22 mouse cellular contexts compared by ENCODE assay signal in the genomic region with DNA sequence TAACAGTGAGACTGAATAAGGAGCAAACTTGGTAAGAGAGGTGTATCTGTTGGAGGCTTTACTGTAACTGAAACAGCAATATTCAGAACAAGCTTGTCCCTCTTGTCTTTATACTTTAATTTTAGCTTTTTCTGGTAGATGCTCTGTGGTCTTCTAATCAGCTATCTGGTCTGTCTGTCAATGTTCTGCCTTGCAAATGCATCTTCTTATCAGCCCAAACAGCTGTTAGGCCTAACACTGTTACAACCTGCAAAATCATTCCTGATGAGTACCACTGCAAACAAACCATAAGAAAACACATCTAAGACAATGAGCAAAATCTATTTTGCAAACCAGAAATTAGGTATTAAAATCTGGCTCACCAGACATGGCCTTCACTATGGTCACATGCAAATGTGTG.
A peak's percentile ranks its signal among the peaks of the same experiment; 100 is the strongest.
DNase-seq lines count a peak whose midpoint lies in the region; ATAC-seq and TF ChIP-seq lines count a peak whose summit lies in the region.
"Had no signal": no experiment of that assay in that cellular context is flagged by ENCODE, and none has a peak within 500 bp of the region (broad histone marks: within the 10 kb centered on the region; RNA-seq: fewer than 3 reads in every experiment).

No protein-coding gene starts in this region.

- H3K4me3 ChIP-seq in heart, embryonic 12.5 days, result no peak overlapping the region
- H3K4me3 ChIP-seq in liver, embryonic 14.5 days (ENCODE audit: insufficient read depth in 1 of 2, low read depth in 2 of 2, low read length in 2 of 2), result peak overlapping the region in 1 of 2 experiments; percentile 8; a peak in 1 of 4 replicates
- no peak overlapping the region for H3K4me3 ChIP-seq in hindbrain, embryonic 11.5 days (ENCODE audit: low read depth, low read length)
- H3K4me3 ChIP-seq: embryonic facial prominence, embryonic 15.5 days; forebrain, embryonic 12.5 days; hindbrain, embryonic 13.5 days; limb, embryonic 10.5 days; midbrain, embryonic 13.5 days; neural tube, embryonic 13.5 days had no signal

- no peak overlapping the region for H3K4me2 ChIP-seq in heart, embryonic 12.5 days
- H3K4me2 ChIP-seq in liver, embryonic 14.5 days (ENCODE audit: low read depth), result peak overlapping the region; percentile 69
- no peak overlapping the region for H3K4me2 ChIP-seq in hindbrain, embryonic 11.5 days (replicated peaks; ENCODE audit: low read depth, low read length)
- H3K4me2 ChIP-seq: embryonic facial prominence, embryonic 15.5 days; forebrain, embryonic 12.5 days; hindbrain, embryonic 13.5 days; midbrain, embryonic 13.5 days; neural tube, embryonic 13.5 days had no signal

- ATAC-seq in heart, embryonic 12.5 days (ENCODE audit: insufficient number of reproducible peaks, low FRiP score), result peak; percentile 87
- peak; percentile 87 for ATAC-seq in liver, embryonic 14.5 days (ENCODE audit: insufficient read depth)
- ATAC-seq in hindbrain, embryonic 11.5 days (ENCODE audit: low FRiP score), result no peak
- ATAC-seq: midbrain, embryonic 13.5 days had no signal

- TF ChIP-seq EP300 in liver, embryonic 14.5 days (IDR thresholded peaks at IDR 0.05; ENCODE audit: low read depth), result peak; percentile 98

- no peak overlapping the region for H3K9ac ChIP-seq in heart, embryonic 12.5 days
- peak overlapping the region; percentile 56 for H3K9ac ChIP-seq in liver, embryonic 14.5 days (replicated peaks)
- no peak overlapping the region for H3K9ac ChIP-seq in hindbrain, embryonic 11.5 days (ENCODE audit: low read depth, low read length)
- H3K9ac ChIP-seq: embryonic facial prominence, embryonic 15.5 days; forebrain, embryonic 12.5 days; hindbrain, embryonic 13.5 days; midbrain, embryonic 13.5 days; neural tube, embryonic 13.5 days had no signal

- H3K36me3 ChIP-seq in heart, embryonic 12.5 days, result peaks cover 15% of the 10 kb centered on the region
- H3K36me3 ChIP-seq in liver, embryonic 14.5 days (replicated peaks; ENCODE audit: control insufficient read depth, insufficient read depth, low read depth), result no peaks in the 10 kb centered on the region; the same call in 1 of the 2 replicates
- H3K36me3 ChIP-seq in hindbrain, embryonic 11.5 days (ENCODE audit: control insufficient read depth, insufficient read depth, low read length), result no peaks in the 10 kb centered on the region
- H3K36me3 ChIP-seq: forebrain, embryonic 12.5 days had no signal

- no peak overlapping the region for H3K27ac ChIP-seq in heart, embryonic 12.5 days (ENCODE audit: poor library complexity, severe bottlenecking)
- H3K27ac ChIP-seq in liver, embryonic 14.5 days, result peak overlapping the region; percentile 94
- no peak overlapping the region for H3K27ac ChIP-seq in hindbrain, embryonic 11.5 days (ENCODE audit: low read depth, low read length)
- H3K27ac ChIP-seq: embryonic facial prominence, embryonic 15.5 days; forebrain, embryonic 12.5 days; hindbrain, embryonic 13.5 days; limb, embryonic 10.5 days; midbrain, embryonic 13.5 days; neural tube, embryonic 13.5 days had no signal

- no peak for TF ChIP-seq CTCF in liver, embryonic 14.5 days (IDR thresholded peaks at IDR 0.05; ENCODE audit: low read depth)

- no peaks in the 10 kb centered on the region for H3K27me3 ChIP-seq in heart, embryonic 12.5 days (replicated peaks)
- no peaks in the 10 kb centered on the region for H3K27me3 ChIP-seq in liver, embryonic 14.5 days (ENCODE audit: control insufficient read depth, insufficient read depth, low read length)
- no peaks in the 10 kb centered on the region for H3K27me3 ChIP-seq in hindbrain, embryonic 11.5 days (ENCODE audit: control insufficient read depth, insufficient read depth, low read length)
- H3K27me3 ChIP-seq: embryonic facial prominence, embryonic 15.5 days; forebrain, embryonic 12.5 days; hindbrain, embryonic 13.5 days; midbrain, embryonic 13.5 days; neural tube, embryonic 13.5 days had no signal

- intact Hi-C loops in heart, postnatal 10 days (cut with DNase I), result no loop called here

- no peak for DNase-seq in heart, postnatal 10 days
- peak; percentile 61 for DNase-seq in 416B (ENCODE audit: low read depth)
- DNase-seq in c-Kit-positive CD71-positive TER-119-positive erythroid progenitor cells, embryonic 14.5 days (ENCODE audit: low spot score), result peak; percentile 73
- DNase-seq in liver, embryonic 14.5 days (ENCODE audit: low read depth in 3 of 3, low spot score in 3 of 3), result peak; percentile 71 to 77 (median 76)
- no peak for DNase-seq in gastrocnemius, adult 8-10 months (ENCODE audit: low spot score in 2 of 2)
- DNase-seq in hindbrain, embryonic 11.5 days (ENCODE audit: low spot score), result no peak
- DNase-seq in adrenal gland, postnatal 4 days (ENCODE audit: low spot score in 2 of 2), result no peak
- DNase-seq: cerebellum, adult 11 months; cerebellum, postnatal 25 days; gastrocnemius, postnatal 10 days; kidney, adult 8-10 months; kidney, postnatal 14 days; lung, adult 18-20 months; lung, postnatal 36 days; right cerebral cortex, adult 18-20 months had no signal

- H3K9me3 ChIP-seq in heart, embryonic 12.5 days (replicated peaks), result no peaks in the 10 kb centered on the region
- no peaks in the 10 kb centered on the region for H3K9me3 ChIP-seq in liver, embryonic 14.5 days (ENCODE audit: control insufficient read depth, low read length)
- no peaks in the 10 kb centered on the region for H3K9me3 ChIP-seq in hindbrain, embryonic 11.5 days (ENCODE audit: control insufficient read depth, low read length)
- H3K9me3 ChIP-seq: embryonic facial prominence, embryonic 15.5 days; forebrain, embryonic 12.5 days; hindbrain, embryonic 13.5 days; limb, embryonic 10.5 days; midbrain, embryonic 13.5 days; neural tube, embryonic 13.5 days had no signal

- peaks cover 19% of the 10 kb centered on the region for H3K4me1 ChIP-seq in heart, embryonic 12.5 days (replicated peaks)
- H3K4me1 ChIP-seq in liver, embryonic 14.5 days (replicated peaks; ENCODE audit: control insufficient read depth in 2 of 2, insufficient read depth in 2 of 2, low read length in 1 of 2), result peaks cover 52 to 57% of the 10 kb centered on the region in 2 experiments
- no peaks in the 10 kb centered on the region for H3K4me1 ChIP-seq in hindbrain, embryonic 11.5 days (replicated peaks; ENCODE audit: control insufficient read depth, insufficient read depth, low read length)

Comparison
In these comparisons a context has a peak if more than half of its experiments do, and no peak if none do; other contexts are left out.
1. DNase-seq: peak in 416B (single experiment), c-Kit-positive CD71-positive TER-119-positive erythroid progenitor cells, embryonic 14.5 days (single experiment) and liver, embryonic 14.5 days (3 of 3); none in heart, postnatal 10 days (0 of 2), gastrocnemius, adult 8-10 months (0 of 2), hindbrain, embryonic 11.5 days (single experiment) and adrenal gland, postnatal 4 days (0 of 2).